Mouse (Mus musculus): ENCODE measurements at regions not wholly inside any gene's neighbourhood (a gene's known extent, or its start where the extent isn't known, plus 50 kb on each side); places are given as distances from the start of the nearest gene placed in this dataset.

DNA sequence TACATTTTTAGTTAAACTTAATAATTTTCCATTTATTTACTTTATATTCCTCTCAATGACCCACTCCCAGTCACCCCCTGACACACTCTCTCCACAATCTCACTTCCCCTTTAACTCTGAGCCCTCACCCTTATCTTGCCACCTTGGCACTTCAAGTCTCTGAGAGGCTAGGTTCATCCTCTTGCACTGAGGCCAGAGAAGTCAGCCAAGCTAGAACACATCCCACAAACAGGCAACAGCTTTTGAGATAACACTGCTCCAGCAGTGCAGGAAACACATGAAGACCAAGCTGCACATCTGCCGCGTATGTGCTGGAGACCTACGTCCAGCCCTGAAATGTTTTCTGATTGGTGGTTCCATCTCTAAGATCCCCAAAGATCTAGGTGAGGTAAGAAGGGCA lies 717.2 kb upstream of the Gpc5 start:
- no peak for DNase-seq (ENCODE audit: low spot score in 2 of 2)

DNA sequence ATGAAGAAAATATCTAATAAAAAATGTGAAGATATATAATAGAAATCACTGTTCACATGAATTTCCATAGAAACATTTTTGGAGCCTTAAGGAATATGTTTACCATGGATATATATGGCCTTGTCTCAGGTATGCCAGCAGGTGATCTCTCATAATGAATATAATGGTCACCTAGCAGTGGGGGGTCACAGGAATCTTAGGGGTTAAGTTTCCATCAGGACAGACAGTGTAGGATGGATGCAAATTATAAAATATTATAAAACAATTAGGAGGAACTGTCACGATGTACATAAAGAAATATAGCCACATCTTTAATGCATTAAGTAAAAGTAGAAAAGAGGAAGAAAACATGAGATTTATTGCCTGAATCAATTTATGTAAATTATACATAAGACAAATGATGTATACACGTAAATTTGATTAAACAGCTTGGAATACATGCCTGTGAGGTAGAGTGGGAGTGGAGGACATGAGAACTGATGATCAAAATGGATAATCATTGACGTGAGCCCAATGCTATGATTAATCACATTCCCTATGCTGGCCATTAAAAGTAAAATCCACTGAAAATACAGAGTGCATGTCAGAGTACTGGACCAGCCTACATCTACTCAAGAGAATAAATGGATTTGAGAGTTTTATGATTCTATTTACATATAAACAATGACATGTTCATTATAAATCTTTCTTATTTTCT lies 693.0 kb upstream of the Gpc5 start:
- DNase-seq (ENCODE audit: low spot score in 2 of 2), result no peak

DNA sequence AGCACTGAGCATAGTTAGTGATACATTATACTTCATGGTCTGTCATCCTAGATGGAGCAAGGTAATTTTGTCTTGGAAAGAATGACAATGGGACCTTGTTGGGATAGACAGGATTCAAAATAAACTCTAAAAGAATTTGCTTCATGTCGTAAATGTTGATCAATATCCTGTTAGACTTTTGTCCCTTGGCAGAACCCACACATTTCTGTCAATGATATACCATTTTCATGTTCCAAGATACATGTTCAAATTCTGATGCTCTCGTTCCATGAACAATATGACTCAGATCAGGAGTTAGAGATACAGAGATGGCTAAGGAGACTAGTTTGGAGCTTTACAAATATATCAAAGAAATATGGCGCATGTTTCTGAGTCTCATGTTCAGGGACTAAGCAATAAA lies 673.2 kb upstream of the Gpc5 start:
- no peak for DNase-seq (ENCODE audit: low spot score in 2 of 2)

DNA sequence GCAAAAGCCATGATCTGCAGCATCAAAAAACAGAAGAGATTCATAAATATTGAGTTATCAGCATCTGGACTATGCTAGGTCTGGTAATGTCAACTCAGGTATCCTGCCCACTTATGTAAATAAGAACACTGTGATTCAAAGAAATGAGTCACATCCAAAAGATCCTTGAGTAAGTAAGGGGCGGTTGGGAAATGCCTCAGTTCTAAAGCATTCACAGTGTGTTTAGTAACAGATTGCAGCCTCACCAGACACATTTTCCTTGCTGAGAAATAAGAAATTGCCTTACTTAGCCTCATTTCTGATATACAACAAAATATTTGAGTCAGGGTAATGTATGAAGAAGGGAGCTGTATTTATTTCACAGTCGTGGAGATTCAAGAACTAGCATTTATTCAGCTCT lies 666.5 kb upstream of the Gpc5 start:
- peak in 1 of 2 experiments; percentile 5 for DNase-seq (ENCODE audit: low spot score in 2 of 2)
